Mouse (Mus musculus) forebrain, embryonic 14.5 days (tissue): ENCODE measurements at regions not wholly inside any gene's neighbourhood (a gene's known extent, or its start where the extent isn't known, plus 50 kb on each side); places are given as distances from the start of the nearest gene placed in this dataset.
"Not testable (repeated sequence)": the region's sequence is repeated elsewhere in the genome, so short reads cannot be mapped to it uniquely, and the experiment has no call there.

ENCODE experiments used
- ATAC-seq: fragments of 200-750 bp; cut with Nextera tagmentation; 2 replicates; pipeline ENCODE4 v1.8.0; 2017; ENCODE audit warnings: mild to moderate bottlenecking, moderate library complexity
- DNase-seq: peaks from one replicate; pipeline ENCODE4 v3.0.0-alpha.2; 2015; ENCODE audit warnings: low spot score
- H3K27ac ChIP-seq: fragments of 300-500 bp; sonication (generic); 2 replicates; pipeline ENCODE4 v1.5.1; 2014; ENCODE audit warnings: low read depth, mild to moderate bottlenecking, control low read depth, low read length, moderate library complexity
- H3K27me3 ChIP-seq: fragments of 300-500 bp; sonication (generic); replicated peaks from 2 replicates; pipeline ENCODE4 v1.6.1; 2014; ENCODE audit warnings: low read length, control low read depth, mixed read lengths; ENCODE audit not compliant: control insufficient read depth, insufficient read depth
- H3K36me3 ChIP-seq: fragments of 300-500 bp; sonication (generic); 2 replicates; pipeline ENCODE4 v1.6.1; 2014; ENCODE audit warnings: low read length, control low read depth; ENCODE audit not compliant: control insufficient read depth, insufficient read depth
- H3K4me1 ChIP-seq: fragments of 300-500 bp; sonication (generic); 2 replicates; pipeline ENCODE4 v1.6.1; 2014; ENCODE audit warnings: antibody characterized with exemption, low read length, control low read depth; ENCODE audit not compliant: control insufficient read depth, insufficient read depth
- H3K4me2 ChIP-seq: fragments of 300-500 bp; sonication (generic); 2 replicates; pipeline ENCODE4 v1.6.1; 2014; ENCODE audit warnings: mild to moderate bottlenecking, control low read depth, low read length
- H3K4me3 ChIP-seq: fragments of 300-500 bp; sonication (generic); 2 replicates; pipeline ENCODE4 v1.5.1; 2014; ENCODE audit warnings: low read depth, low read length, control low read depth
- H3K9ac ChIP-seq: fragments of 300-500 bp; sonication (generic); 2 replicates; pipeline ENCODE4 v1.6.1; 2014; ENCODE audit warnings: mild to moderate bottlenecking, low read length, control low read depth, moderate library complexity
- H3K9me3 ChIP-seq: fragments of 300-500 bp; sonication (generic); replicated peaks from 2 replicates; pipeline ENCODE4 v1.6.1; 2016; ENCODE audit warnings: low read length, control low read depth, mixed read lengths; ENCODE audit not compliant: control insufficient read depth
- WGBS: fragments of 180-500 bp; shearing (Covaris S2); extraction: QIAGEN DNeasy Blood & Tissue Kit; methylation state at CpG from one replicate; pipeline ENCODE4 v1.1.7; 2014; 5-methylcytosine and 5-hydroxymethylcytosine counted together

- not testable (repeated sequence) for H3K36me3 ChIP-seq, ATAC-seq, H3K9ac ChIP-seq, DNase-seq, H3K4me2 ChIP-seq, H3K27ac ChIP-seq, H3K4me3 ChIP-seq, H3K27me3 ChIP-seq, H3K9me3 ChIP-seq, H3K4me1 ChIP-seq
- WGBS, result 86% methylated on average over 5 of the region's 5 CpGs
Observed at GRCm38 (mm10) chr1:184669173-184669572, 63.2 kb downstream of the Hlx start.

GRCm38 (mm10) chr1:184668428-184668827 is 64.0 kb downstream of the Hlx start:
- Histone ChIP-seq H3K4me1 (no peaks in the 10 kb centered on the region), H3K9ac (no peak overlapping the region), H3K36me3 (no peaks in the 10 kb centered on the region), H3K27ac (no peak overlapping the region), H3K4me2 (no peak overlapping the region), H3K27me3 (no peaks in the 10 kb centered on the region), H3K9me3 (no peaks in the 10 kb centered on the region), H3K4me3 (no peak overlapping the region)
- no peak for DNase-seq
- no peak for ATAC-seq
- WGBS, result 84% methylated on average over 1 of the region's 1 CpGs

GRCm38 (mm10) chr1:184668022-184668421 is 64.4 kb downstream of the Hlx start:
- Histone ChIP-seq H3K9me3 (no peaks in the 10 kb centered on the region), H3K36me3 (no peaks in the 10 kb centered on the region), H3K4me2 (no peak overlapping the region), H3K27me3 (no peaks in the 10 kb centered on the region), H3K4me3 (no peak overlapping the region), H3K4me1 (no peaks in the 10 kb centered on the region), H3K27ac (no peak overlapping the region), H3K9ac (no peak overlapping the region)
- no peak for ATAC-seq
- DNase-seq, result no peak
- WGBS, result 77% methylated on average over 2 of the region's 2 CpGs

GRCm38 (mm10) chr1:184665243-184665642 is 67.2 kb downstream of the Hlx start:
- no peak overlapping the region for H3K27ac ChIP-seq
- H3K9ac ChIP-seq, result no peak overlapping the region
- H3K36me3 ChIP-seq, result no peaks in the 10 kb centered on the region
- no peaks in the 10 kb centered on the region for H3K9me3 ChIP-seq
- no peak overlapping the region for H3K4me2 ChIP-seq
- no peak for DNase-seq
- WGBS, result 87% methylated on average over 12 of the region's 12 CpGs
- H3K4me3 ChIP-seq, result no peak overlapping the region
- no peaks in the 10 kb centered on the region for H3K4me1 ChIP-seq
- H3K27me3 ChIP-seq, result no peaks in the 10 kb centered on the region
- ATAC-seq, result no peak

- H3K36me3 ChIP-seq, result no peaks in the 10 kb centered on the region
- WGBS, result 66% methylated on average over 5 of the region's 5 CpGs
- no peak overlapping the region for H3K27ac ChIP-seq
- no peak for DNase-seq
- no peaks in the 10 kb centered on the region for H3K9me3 ChIP-seq
- no peak overlapping the region for H3K4me3 ChIP-seq
- H3K27me3 ChIP-seq, result no peaks in the 10 kb centered on the region
- ATAC-seq, result no peak
- no peak overlapping the region for H3K4me2 ChIP-seq
- H3K4me1 ChIP-seq, result no peaks in the 10 kb centered on the region
- H3K9ac ChIP-seq, result no peak overlapping the region
Observed at GRCm38 (mm10) chr1:184664098-184664375, 68.4 kb downstream of the Hlx start.

- H3K4me3 ChIP-seq, result no peak overlapping the region
- no peaks in the 10 kb centered on the region for H3K9me3 ChIP-seq
- H3K36me3 ChIP-seq, result no peaks in the 10 kb centered on the region
- no peaks in the 10 kb centered on the region for H3K4me1 ChIP-seq
- H3K27me3 ChIP-seq, result no peaks in the 10 kb centered on the region
- H3K9ac ChIP-seq, result no peak overlapping the region
- no peak for DNase-seq
- no peak for ATAC-seq
- H3K4me2 ChIP-seq, result no peak overlapping the region
- WGBS, result 74% methylated on average over 14 of the region's 14 CpGs
- no peak overlapping the region for H3K27ac ChIP-seq
Observed at GRCm38 (mm10) chr1:184663300-184664097, 68.9 kb downstream of the Hlx start.

- Histone ChIP-seq H3K4me2 (no peak overlapping the region), H3K36me3 (no peaks in the 10 kb centered on the region), H3K4me3 (no peak overlapping the region), H3K4me1 (no peaks in the 10 kb centered on the region), H3K27me3 (no peaks in the 10 kb centered on the region), H3K9ac (no peak overlapping the region), H3K9me3 (0 out of 2 replicates have a peak, but pooled peaks cover 5% of the 10 kb centered on the region), H3K27ac (no peak overlapping the region)
- 87% methylated on average over 4 of the region's 4 CpGs for WGBS
- ATAC-seq (no peak), DNase-seq (no peak)
Observed at GRCm38 (mm10) chr1:184650541-184651105, 81.8 kb downstream of the Hlx start.

- no peaks in the 10 kb centered on the region for H3K27me3 ChIP-seq
Observed at GRCm38 (mm10) chr1:184647920-184648540, 84.4 kb downstream of the Hlx start.

More at GRCm38 (mm10) chr1:184647920-184648540, 84.4 kb downstream of the Hlx start:
- no peak for ATAC-seq
- no peak for DNase-seq
- Histone ChIP-seq H3K36me3 (no peaks in the 10 kb centered on the region), H3K4me3 (no peak overlapping the region), H3K27ac (no peak overlapping the region), H3K9me3 (0 out of 2 replicates have a peak, but pooled peaks cover 5% of the 10 kb centered on the region), H3K9ac (no peak overlapping the region), H3K4me1 (no peaks in the 10 kb centered on the region), H3K4me2 (no peak overlapping the region)
- WGBS, result 92% methylated on average over 8 of the region's 8 CpGs
